Comparison of ENCODE assay signal across 9 mouse cellular contexts in the genomic region with DNA sequence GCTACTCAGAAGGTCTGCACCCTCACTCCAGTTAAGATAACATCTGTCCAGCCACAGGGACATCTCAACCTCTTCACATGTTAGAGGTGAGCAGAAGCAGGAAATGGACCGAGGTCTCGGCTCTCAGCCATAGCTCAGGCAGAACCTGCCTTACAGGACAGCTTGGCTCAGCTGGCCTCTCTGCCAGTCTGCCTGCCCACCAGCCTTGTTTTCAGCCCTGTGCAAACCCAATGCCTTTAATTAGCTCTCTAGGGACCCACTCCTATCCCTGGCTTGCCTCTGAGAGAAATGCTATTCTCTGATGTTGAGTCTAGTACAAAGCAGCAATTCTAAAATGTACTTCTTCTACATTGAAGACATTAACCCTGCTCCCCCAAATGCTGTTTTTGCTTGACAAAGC.
DNase-seq lines count a peak whose midpoint lies in the region; ATAC-seq and TF ChIP-seq lines count a peak whose summit lies in the region.
"Had no signal": no experiment of that assay in that cellular context is flagged by ENCODE, and none has a peak within 500 bp of the region (broad histone marks: within the 10 kb centered on the region; RNA-seq: fewer than 3 reads in every experiment).

No protein-coding gene starts in this region.

- DNase-seq in lung, adult 2 months = no peak
- no peak for DNase-seq in liver, embryonic 11.5 days (ENCODE audit: low spot score)
- DNase-seq in kidney, postnatal 25 days = no peak
- DNase-seq: heart, postnatal 10 days had no signal

- no peaks in the 10 kb centered on the region for H3K9me3 ChIP-seq in lung, embryonic 15.5 days
- H3K9me3 ChIP-seq in liver, embryonic 11.5 days (ENCODE audit: control insufficient read depth, low read length) = no peaks in the 10 kb centered on the region
- no peaks in the 10 kb centered on the region for H3K9me3 ChIP-seq in midbrain, embryonic 15.5 days
- H3K9me3 ChIP-seq: kidney, embryonic 15.5 days had no signal

- peak overlapping the region; percentile 21 for H3K4me2 ChIP-seq in lung, embryonic 15.5 days
- peak overlapping the region; percentile 48 for H3K4me2 ChIP-seq in liver, embryonic 11.5 days
- H3K4me2 ChIP-seq in midbrain, embryonic 15.5 days = no peak overlapping the region
- H3K4me2 ChIP-seq: kidney, embryonic 15.5 days had no signal

- peak overlapping the region; percentile 66 for H3K27ac ChIP-seq in lung, embryonic 15.5 days
- no peak overlapping the region for H3K27ac ChIP-seq in liver, embryonic 11.5 days (ENCODE audit: low read depth, low read length)
- H3K27ac ChIP-seq in midbrain, embryonic 15.5 days = 0 out of 2 replicates have a peak overlapping the region, but pooled peaks have one; percentile 24
- H3K27ac ChIP-seq: kidney, embryonic 15.5 days had no signal

- no peak overlapping the region for H3K4me3 ChIP-seq in lung, embryonic 15.5 days
- H3K4me3 ChIP-seq in lung, adult 2 months (replicated peaks; ENCODE audit: extremely low read depth, low read depth, low read length) = no peak overlapping the region
- H3K4me3 ChIP-seq in liver, embryonic 11.5 days (ENCODE audit: low read depth, low read length) = no peak overlapping the region
- H3K4me3 ChIP-seq in midbrain, embryonic 15.5 days = no peak overlapping the region
- H3K4me3 ChIP-seq: kidney, embryonic 15.5 days had no signal

- H3K27me3 ChIP-seq in lung, embryonic 15.5 days = no peaks in the 10 kb centered on the region
- no peaks in the 10 kb centered on the region for H3K27me3 ChIP-seq in liver, embryonic 11.5 days (replicated peaks; ENCODE audit: control insufficient read depth, insufficient read depth, low read length)
- no peaks in the 10 kb centered on the region for H3K27me3 ChIP-seq in midbrain, embryonic 15.5 days (replicated peaks)
- H3K27me3 ChIP-seq: kidney, embryonic 15.5 days had no signal

- H3K9ac ChIP-seq in lung, embryonic 15.5 days = no peak overlapping the region
- H3K9ac ChIP-seq in liver, embryonic 11.5 days (ENCODE audit: low read depth, low read length) = no peak overlapping the region
- no peak overlapping the region for H3K9ac ChIP-seq in midbrain, embryonic 15.5 days
- H3K9ac ChIP-seq: kidney, embryonic 15.5 days had no signal

- H3K36me3 ChIP-seq in lung, embryonic 15.5 days = no peaks in the 10 kb centered on the region
- H3K36me3 ChIP-seq in liver, embryonic 11.5 days (ENCODE audit: control insufficient read depth, insufficient read depth, low read length) = peaks cover 3% of the 10 kb centered on the region
- H3K36me3 ChIP-seq in midbrain, embryonic 15.5 days (replicated peaks) = no peaks in the 10 kb centered on the region
- H3K36me3 ChIP-seq: kidney, embryonic 15.5 days had no signal

- peaks cover 18% of the 10 kb centered on the region for H3K4me1 ChIP-seq in lung, embryonic 15.5 days
- peaks cover 6% of the 10 kb centered on the region for H3K4me1 ChIP-seq in lung, adult 2 months (ENCODE audit: control insufficient read depth, insufficient read depth, low read length)
- H3K4me1 ChIP-seq in liver, embryonic 11.5 days (replicated peaks; ENCODE audit: control insufficient read depth, insufficient read depth, low read length) = peaks cover 52% of the 10 kb centered on the region
- peaks cover 36% of the 10 kb centered on the region for H3K4me1 ChIP-seq in midbrain, embryonic 15.5 days

- TF ChIP-seq POLR2A in lung, adult 2 months (IDR thresholded peaks at IDR 0.05; ENCODE audit: borderline replicate concordance, extremely low read depth, low read depth, low read length) = no peak

- 67% methylated on average over 2 of the region's 2 CpGs for WGBS in lung, embryonic 15.5 days
- WGBS in lung, adult 2 months = 65% methylated on average over 2 of the region's 2 CpGs
- 67% methylated on average over 2 of the region's 2 CpGs for WGBS in liver, embryonic 11.5 days
- WGBS in midbrain, embryonic 15.5 days = 36% methylated on average over 2 of the region's 2 CpGs

- ATAC-seq in lung, embryonic 15.5 days (ENCODE audit: borderline replicate concordance, extremely low read depth, low FRiP score, low TSS enrichment) = no peak
- ATAC-seq in erythroblast, adult 5-6 weeks (replicated peaks; ENCODE audit: low FRiP score, poor library complexity, severe bottlenecking) = peak; percentile 44; the same call in 1 of the 2 replicates
- ATAC-seq in liver, embryonic 11.5 days (replicated peaks; ENCODE audit: low FRiP score) = no peak
- ATAC-seq in midbrain, embryonic 15.5 days (replicated peaks) = peak; percentile 65; the same call in 1 of the 2 replicates
- no peak for ATAC-seq in inflammation-experienced regulatory T-cells, adult 6 months

- no peak for TF ChIP-seq CTCF in lung, adult 2 months (IDR thresholded peaks at IDR 0.05; ENCODE audit: insufficient read depth, low read length)

Comparison
In these comparisons a context has a peak if more than half of its experiments do, and no peak if none do; other contexts are left out.
1. ATAC-seq: peak in erythroblast, adult 5-6 weeks (single experiment) and midbrain, embryonic 15.5 days (single experiment); none in lung, embryonic 15.5 days (single experiment), liver, embryonic 11.5 days (single experiment) and inflammation-experienced regulatory T-cells, adult 6 months (single experiment).